Mouse (Mus musculus): ENCODE measurements at regions not wholly inside any gene's neighbourhood (a gene's known extent, or its start where the extent isn't known, plus 50 kb on each side); places are given as distances from the start of the nearest gene placed in this dataset.

GRCm38 (mm10) chr1:183956391-183956790 lies 56.7 kb upstream of the Dusp10 start:
- DNase-seq (ENCODE audit: low spot score in 2 of 2), result no peak

- DNase-seq (ENCODE audit: low spot score in 2 of 2), result no peak
Observed at GRCm38 (mm10) chr1:183961383-183961782, 51.7 kb upstream of the Dusp10 start.

DNA sequence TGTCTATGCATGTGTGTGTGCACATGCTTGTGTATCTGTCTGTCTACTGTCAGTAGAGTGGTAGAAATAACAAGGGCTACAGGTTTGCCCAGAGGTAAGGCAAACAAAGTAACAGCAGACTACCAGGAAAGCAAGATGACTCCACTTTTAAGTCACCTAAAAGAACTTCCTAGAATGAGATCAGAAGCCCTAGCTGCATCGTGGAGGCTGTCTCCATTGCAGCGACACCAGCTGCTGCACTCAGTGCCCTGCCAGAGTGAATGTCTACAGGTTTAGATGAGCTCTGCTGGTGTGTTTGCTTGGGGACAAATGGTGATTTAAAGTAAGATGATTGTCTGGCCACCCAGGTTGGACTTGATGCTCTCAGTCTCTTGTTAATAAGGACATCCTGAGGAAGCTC lies 50.6 kb upstream of the Dusp10 start:
- no peak for DNase-seq (ENCODE audit: low spot score in 2 of 2)

DNA sequence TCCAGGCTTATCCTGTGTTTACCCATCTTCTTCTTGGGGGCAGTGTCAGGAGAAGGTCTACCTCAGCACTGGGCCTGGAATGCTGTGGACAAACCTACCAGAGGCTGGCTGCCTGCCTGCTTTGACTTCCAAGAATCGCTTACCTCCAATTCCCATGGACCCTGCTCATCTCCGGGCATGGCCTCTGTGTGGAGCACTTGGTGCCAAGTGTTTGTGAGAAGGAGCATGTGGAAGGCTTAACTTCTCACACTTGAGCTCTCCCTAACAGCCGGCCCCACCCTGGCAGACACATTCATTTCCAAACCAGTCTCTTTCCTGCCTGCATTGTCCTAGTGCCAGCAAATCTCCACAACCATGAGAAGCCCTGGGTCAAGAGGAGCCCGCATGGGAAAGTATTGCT lies 49.8 kb upstream of the Dusp10 start:
- DNase-seq (ENCODE audit: low spot score in 2 of 2), result no peak

All from gastrocnemius, postnatal 4 days (tissue).